Mouse (Mus musculus) ES-CJ7 (cell line): ENCODE measurements at regions not wholly inside any gene's neighbourhood (a gene's known extent, or its start where the extent isn't known, plus 50 kb on each side); places are given as distances from the start of the nearest gene placed in this dataset.

Experiments
- DNase-seq: peaks from one replicate; pipeline ENCODE4 v3.0.0; 2011; ENCODE audit warnings: low read depth, low spot score

DNA sequence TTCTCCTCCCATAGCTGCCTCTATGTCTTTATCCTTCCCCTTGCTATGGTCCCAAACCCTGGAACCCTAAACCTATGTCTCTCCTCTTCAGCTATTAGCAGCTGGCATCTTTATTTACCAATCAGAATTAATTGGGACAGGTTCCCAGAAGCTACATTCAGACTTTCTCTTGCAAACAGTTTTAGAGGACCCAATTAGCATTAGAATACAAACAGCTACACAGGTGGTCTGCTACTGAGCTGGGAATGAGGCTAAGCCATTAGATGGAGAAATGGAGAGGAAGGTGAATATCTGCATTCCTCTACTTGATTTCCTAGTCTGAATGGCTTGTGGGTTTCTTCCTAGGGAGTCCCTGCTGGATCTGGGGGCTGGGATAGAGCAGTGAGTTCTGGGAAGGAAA is 611.9 kb downstream of the A830018L16Rik start:
- DNase-seq: peak; percentile 93

DNA sequence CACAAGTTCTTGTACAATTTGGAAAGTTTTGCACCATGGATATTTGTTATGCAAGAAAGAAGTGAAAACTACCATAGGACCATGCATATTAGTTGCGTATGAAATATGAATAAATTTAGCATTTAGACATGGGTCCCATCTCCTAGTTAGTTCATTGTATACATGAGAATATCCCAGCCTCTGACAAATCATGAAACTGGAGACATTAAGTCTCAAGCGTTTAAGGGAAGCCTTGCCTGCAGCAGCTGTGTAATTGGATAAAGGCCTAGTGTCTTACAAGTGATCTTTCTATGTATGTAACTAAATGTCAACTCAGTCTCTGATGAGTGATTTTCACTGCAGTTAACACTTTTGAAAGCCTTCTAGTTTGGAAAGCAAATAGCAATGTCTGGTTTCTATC is 613.5 kb downstream of the A830018L16Rik start:
- DNase-seq: no peak

- no peak for DNase-seq
Measured at GRCm38 (mm10) chr1:12028074-12028473, 614.2 kb downstream of the A830018L16Rik start.

- DNase-seq: no peak
Measured at GRCm38 (mm10) chr1:12051931-12052482, 638.1 kb downstream of the A830018L16Rik start.

GRCm38 (mm10) chr1:12055865-12056560 is 642.1 kb downstream of the A830018L16Rik start:
- DNase-seq: no peak

DNA sequence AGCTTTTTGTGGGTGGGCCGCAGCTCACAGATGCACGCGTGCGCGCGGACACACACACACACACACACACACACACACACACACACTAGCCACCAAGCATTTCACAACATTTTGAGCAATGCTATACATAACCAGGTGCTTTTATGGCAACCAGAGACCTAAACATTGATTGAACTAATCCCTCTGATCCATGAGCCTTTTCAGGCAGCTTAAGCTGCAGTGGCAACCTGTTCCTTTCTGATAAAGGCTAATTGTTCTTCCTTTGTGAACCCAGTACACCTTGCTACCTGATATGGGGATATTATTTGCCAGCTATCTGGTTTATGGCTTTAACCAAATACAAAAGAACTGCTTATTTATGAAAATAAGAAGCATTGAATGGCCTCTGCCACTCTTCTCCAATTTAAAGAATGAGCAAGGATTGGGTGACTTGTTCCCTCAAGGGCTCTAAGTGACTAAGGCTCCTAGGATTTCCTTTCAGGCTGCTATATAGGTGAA is 651.2 kb downstream of the A830018L16Rik start:
- no peak for DNase-seq

- no peak for DNase-seq
Measured at GRCm38 (mm10) chr1:12092564-12093504, 678.9 kb downstream of the A830018L16Rik start.

DNA sequence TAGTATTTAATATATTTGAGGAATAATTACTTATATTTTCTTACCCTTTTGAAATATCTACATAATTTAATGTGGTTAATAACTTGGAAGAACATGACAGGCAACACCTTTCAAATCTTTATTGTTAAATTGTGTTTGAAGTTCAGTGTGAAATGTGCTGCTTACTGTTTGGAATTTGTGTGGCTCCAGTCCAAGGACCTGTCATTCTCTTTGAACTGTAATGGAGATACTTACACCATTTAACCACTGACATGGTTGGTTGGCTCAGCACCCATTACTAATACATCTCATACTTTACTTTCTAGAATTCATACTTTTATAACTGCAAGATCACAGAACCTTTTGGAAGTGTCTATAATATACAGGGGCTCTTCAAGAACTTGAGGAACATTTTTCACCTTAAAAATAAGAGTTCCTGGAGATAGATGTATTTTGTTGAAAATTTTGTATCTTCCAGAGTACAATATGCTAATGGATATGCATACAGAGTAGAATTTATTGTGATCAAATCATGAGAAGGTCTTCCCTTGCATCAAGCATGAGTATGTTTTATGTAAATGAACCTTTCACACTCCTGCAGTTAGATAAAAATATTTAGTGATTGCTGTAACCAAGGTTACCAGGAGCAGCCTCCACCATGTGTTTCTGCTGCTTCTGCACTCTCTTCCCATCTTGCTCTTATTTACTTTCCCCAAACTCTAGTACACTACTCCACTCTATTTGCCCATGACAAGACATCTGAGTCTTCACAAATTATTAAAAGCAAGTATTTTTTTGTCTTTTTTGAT is 701.3 kb downstream of the A830018L16Rik start:
- no peak for DNase-seq

GRCm38 (mm10) chr1:12117083-12117482 is 703.2 kb downstream of the A830018L16Rik start:
- no peak for DNase-seq

GRCm38 (mm10) chr1:12120926-12121325 is 707.0 kb downstream of the A830018L16Rik start:
- DNase-seq: no peak

- DNase-seq: peak; percentile 78
Measured at GRCm38 (mm10) chr1:12126611-12127010, 712.7 kb downstream of the A830018L16Rik start.

DNA sequence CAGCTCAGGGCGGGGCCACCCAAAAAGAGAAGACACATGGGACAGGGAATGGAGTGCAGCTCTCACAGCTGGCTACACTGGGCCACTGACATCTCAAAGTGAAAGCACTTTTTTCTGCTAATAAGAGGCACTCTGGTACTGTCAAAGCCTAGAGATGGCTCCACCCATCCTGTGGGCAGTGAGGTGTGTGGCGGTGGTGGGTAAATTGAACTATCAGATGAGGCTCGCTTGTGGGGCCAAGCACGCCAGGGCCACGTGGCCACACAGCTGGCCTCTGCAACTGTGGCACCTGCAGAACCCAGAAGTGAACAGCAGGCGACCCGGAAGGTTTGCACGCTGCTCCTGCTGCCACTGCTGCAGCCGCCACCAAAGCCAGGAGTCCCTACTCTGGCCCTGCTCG is 756.6 kb downstream of the A830018L16Rik start:
- DNase-seq: no peak

GRCm38 (mm10) chr1:12189646-12190233 is 775.8 kb downstream of the A830018L16Rik start:
- DNase-seq: no peak

GRCm38 (mm10) chr1:12192588-12192987 is 778.7 kb downstream of the A830018L16Rik start:
- DNase-seq: no peak

GRCm38 (mm10) chr1:12231089-12231488 is 817.2 kb downstream of the A830018L16Rik start:
- DNase-seq: no peak

DNA sequence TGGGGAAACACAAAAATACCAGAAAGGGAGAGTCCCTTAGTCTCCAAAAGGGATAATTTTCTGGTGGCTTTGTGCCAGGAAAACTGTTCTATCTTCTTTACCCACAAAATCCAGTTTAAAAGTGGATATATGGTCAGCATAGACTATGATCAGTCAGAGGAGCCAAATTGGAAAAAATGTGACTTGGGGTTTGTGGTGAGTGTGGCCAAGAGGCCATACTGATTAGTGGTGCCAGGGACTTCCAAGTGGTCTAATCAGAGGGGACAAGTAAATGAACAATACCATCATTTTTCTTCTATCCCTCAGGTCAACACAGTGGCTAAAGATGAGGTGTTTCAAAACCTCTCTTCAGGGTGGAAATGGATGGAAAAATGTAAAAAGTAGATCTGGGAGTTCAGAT is 828.2 kb downstream of the A830018L16Rik start:
- DNase-seq: no peak

DNA sequence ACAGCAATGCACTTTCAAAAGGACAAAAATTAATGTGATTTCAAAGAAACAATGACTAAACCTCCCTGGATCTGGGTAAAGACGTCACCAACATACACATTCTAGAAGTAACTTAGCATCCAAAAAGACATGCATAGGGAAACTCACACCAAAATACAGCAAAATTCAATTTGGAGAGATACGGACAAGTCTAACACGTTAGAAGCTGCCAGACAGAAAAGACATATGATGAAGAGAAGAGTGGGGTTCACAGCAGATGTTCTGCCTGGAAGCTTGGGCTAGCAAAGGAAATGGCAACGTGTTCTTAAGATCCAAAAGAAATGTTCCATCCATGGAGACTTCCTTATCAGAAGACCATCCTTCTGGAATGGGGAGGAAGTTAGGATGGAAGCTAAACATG is 868.6 kb downstream of the A830018L16Rik start:
- no peak for DNase-seq

DNA sequence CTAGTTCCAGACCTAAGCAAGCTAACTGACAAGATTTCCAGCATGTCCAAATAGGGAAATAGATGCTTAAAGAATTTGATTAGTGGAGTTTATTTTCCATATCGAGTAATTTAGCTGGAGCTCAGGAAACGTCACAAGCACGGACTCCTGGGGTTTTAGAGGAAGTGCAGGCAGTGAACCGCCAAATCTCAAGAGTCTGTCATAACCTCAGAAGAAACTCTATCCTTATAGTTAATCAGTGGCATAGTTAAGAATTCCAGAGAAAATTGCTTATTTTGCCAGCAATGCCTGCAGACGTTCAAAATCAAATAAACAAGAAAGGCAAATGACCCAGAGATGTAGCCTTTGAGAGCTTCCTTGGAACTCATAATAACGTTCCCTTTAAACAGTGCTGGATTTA is 871.6 kb downstream of the A830018L16Rik start:
- DNase-seq: no peak

DNA sequence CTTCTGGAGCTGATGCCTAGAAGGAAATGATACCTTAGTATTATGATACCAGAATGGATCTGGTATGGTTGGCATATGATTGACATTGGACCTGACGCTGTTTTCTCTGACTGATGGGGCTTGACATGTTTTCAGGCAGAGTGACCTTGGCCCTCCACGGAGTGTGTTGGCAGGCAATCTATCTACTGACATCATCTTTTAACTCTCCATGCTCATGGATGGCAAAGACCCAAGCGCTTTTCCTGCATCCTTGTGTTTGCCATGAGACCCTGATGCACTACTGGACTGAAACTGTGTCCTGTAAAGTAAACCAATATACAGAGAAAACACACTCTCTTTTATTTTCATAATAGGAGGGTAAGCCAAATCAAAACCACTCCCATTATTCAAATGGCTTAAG is 872.1 kb downstream of the A830018L16Rik start:
- no peak for DNase-seq

DNA sequence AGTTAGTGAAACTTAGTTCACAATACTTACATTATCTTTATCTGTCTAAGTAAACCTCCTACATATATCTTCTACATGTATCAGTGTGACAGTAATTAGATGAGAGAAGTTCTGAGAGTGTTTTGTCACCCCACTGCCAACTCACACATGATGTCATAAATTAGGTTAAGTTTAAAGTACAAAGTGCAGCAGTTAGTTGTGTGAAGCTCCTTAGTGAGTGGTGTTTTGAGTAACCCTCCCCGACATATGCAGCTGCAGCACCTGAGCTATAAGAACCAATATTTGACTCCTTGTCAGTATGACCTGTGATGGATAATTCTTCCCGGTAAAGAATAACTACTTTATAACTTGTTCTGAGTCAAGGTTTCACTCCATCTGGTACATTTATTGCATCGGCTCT is 874.6 kb downstream of the A830018L16Rik start:
- DNase-seq: no peak

DNA sequence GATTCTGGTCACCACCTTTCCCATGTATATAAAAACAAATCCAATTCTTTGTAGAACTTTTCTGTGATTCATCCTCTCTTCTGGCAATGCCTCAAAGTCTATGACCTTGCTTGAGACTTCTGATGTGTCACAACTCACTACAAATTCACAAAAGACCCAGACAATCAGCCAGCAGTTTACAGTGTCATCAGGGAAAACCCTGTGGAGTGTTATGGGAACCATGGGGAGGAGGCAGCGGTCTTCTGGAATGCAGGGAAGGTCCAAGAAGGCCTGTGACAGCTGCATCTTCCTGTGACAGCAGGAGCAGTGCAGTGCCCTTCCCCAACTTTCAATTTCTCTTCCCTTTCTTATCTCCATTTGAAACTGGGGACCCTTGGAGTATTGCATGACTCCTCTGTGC is 877.9 kb downstream of the A830018L16Rik start:
- no peak for DNase-seq
